Mouse (Mus musculus): ENCODE measurements at regions not wholly inside any gene's neighbourhood (a gene's known extent, or its start where the extent isn't known, plus 50 kb on each side); places are given as distances from the start of the nearest gene placed in this dataset.
"Not testable (repeated sequence)": the region's sequence is repeated elsewhere in the genome, so short reads cannot be mapped to it uniquely, and the experiment has no call there.

- H3K9ac ChIP-seq; H3K27me3 ChIP-seq (replicated peaks); H3K4me2 ChIP-seq; H3K36me3 ChIP-seq (replicated peaks); H3K4me1 ChIP-seq; H3K27ac ChIP-seq; H3K9me3 ChIP-seq; ATAC-seq (replicated peaks); H3K4me3 ChIP-seq: not testable (repeated sequence)
- 44% methylated on average over 3 of the region's 3 CpGs for WGBS
Measured at GRCm38 (mm10) chr16:56323828-56324227, 119.7 kb downstream of the Impg2 start.

GRCm38 (mm10) chr16:56349415-56349814 is 128.3 kb upstream of the Abi3bp start:
- Histone ChIP-seq H3K9me3 (no peaks in the 10 kb centered on the region), H3K27ac (no peak overlapping the region), H3K27me3 (replicated peaks) (no peaks in the 10 kb centered on the region), H3K36me3 (replicated peaks) (no peaks in the 10 kb centered on the region), H3K9ac (no peak overlapping the region), H3K4me3 (no peak overlapping the region), H3K4me2 (no peak overlapping the region), H3K4me1 (no peaks in the 10 kb centered on the region)
- ATAC-seq (replicated peaks): no peak

DNA sequence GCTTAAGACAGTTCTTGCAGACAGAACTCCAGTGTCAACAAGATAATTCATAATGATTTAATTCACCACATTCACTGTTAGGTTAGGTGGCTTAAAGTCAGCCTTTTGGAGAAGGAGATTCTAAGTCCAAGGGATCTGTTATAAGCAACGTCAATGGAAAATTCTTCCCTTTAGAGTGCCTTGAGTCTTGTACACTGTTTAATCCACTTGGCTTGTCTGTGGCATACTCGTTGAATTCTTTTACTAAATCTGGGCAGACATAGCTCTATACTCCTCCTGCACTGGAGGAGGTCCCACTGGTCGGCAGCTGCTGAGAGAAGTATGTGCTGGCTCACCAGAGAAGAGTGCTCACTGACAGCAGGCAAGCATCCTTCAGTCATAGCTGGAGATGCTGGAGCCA is 124.8 kb upstream of the Abi3bp start:
- Histone ChIP-seq H3K27me3 (replicated peaks) (no peaks in the 10 kb centered on the region), H3K9me3 (no peaks in the 10 kb centered on the region), H3K4me2 (no peak overlapping the region), H3K4me1 (no peaks in the 10 kb centered on the region), H3K4me3 (no peak overlapping the region), H3K9ac (no peak overlapping the region), H3K27ac (no peak overlapping the region), H3K36me3 (replicated peaks) (no peaks in the 10 kb centered on the region)
- ATAC-seq (replicated peaks): no peak
- 66% methylated on average over 3 of the region's 3 CpGs for WGBS

- Histone ChIP-seq H3K27me3 (replicated peaks) (no peaks in the 10 kb centered on the region), H3K36me3 (replicated peaks) (no peaks in the 10 kb centered on the region), H3K27ac (no peak overlapping the region), H3K9ac (no peak overlapping the region), H3K4me3 (no peak overlapping the region), H3K4me2 (no peak overlapping the region), H3K9me3 (no peaks in the 10 kb centered on the region), H3K4me1 (no peaks in the 10 kb centered on the region)
- ATAC-seq (replicated peaks): no peak
- WGBS: 91% methylated on average over 2 of the region's 2 CpGs
Measured at GRCm38 (mm10) chr16:56359101-56359500, 118.6 kb upstream of the Abi3bp start.

- no peak overlapping the region for H3K4me2 ChIP-seq
- H3K27me3 ChIP-seq (replicated peaks): no peaks in the 10 kb centered on the region
- no peak for ATAC-seq (replicated peaks)
- no peak overlapping the region for H3K9ac ChIP-seq
- WGBS: 22% methylated on average over 1 of the region's 1 CpGs
- no peak overlapping the region for H3K4me3 ChIP-seq
- H3K36me3 ChIP-seq (replicated peaks): no peaks in the 10 kb centered on the region
- no peaks in the 10 kb centered on the region for H3K9me3 ChIP-seq
- no peak overlapping the region for H3K27ac ChIP-seq
- no peaks in the 10 kb centered on the region for H3K4me1 ChIP-seq
Measured at GRCm38 (mm10) chr16:56360992-56361391, 116.7 kb upstream of the Abi3bp start.

GRCm38 (mm10) chr16:56378356-56378755 is 99.3 kb upstream of the Abi3bp start:
- no peak for ATAC-seq (replicated peaks)
- 84% methylated on average over 2 of the region's 2 CpGs for WGBS

DNA sequence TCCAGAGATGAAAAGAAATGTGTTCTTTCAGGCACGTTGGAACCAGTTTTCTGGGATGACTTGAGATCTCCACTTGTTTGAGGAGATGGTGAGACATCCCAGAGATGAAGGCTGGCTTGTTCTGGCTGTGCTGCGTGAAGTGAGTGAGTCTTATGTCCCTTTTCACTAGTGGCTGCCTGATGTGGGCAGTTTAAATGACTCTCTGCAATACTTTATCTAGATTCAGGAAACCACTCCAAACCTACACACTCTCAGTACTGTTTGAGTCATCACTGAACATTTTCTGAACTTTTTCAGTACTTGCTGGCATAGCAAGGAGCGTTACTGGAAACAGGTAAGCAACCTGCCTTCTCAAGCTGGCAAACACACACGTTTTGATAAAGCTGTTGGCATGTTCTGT is 97.0 kb upstream of the Abi3bp start:
- Histone ChIP-seq H3K4me1 (no peaks in the 10 kb centered on the region), H3K36me3 (replicated peaks) (no peaks in the 10 kb centered on the region), H3K4me3 (no peak overlapping the region), H3K9ac (no peak overlapping the region), H3K27me3 (replicated peaks) (no peaks in the 10 kb centered on the region), H3K4me2 (no peak overlapping the region), H3K9me3 (no peaks in the 10 kb centered on the region), H3K27ac (no peak overlapping the region)
- 76% methylated on average over 4 of the region's 4 CpGs for WGBS
- no peak for ATAC-seq (replicated peaks)

More at GRCm38 (mm10) chr16:56378356-56378755, 99.3 kb upstream of the Abi3bp start:
- H3K27ac ChIP-seq: no peak overlapping the region
- no peaks in the 10 kb centered on the region for H3K27me3 ChIP-seq (replicated peaks)
- H3K4me1 ChIP-seq: no peaks in the 10 kb centered on the region
- H3K36me3 ChIP-seq (replicated peaks): no peaks in the 10 kb centered on the region
- H3K9ac ChIP-seq: no peak overlapping the region
- H3K4me3 ChIP-seq: no peak overlapping the region
- H3K9me3 ChIP-seq: no peaks in the 10 kb centered on the region
- H3K4me2 ChIP-seq: no peak overlapping the region

- H3K4me2 ChIP-seq: no peak overlapping the region
- no peak overlapping the region for H3K4me3 ChIP-seq
- ATAC-seq (replicated peaks): no peak
- 83% methylated on average over 4 of the region's 4 CpGs for WGBS
- H3K27me3 ChIP-seq (replicated peaks): no peaks in the 10 kb centered on the region
- H3K9me3 ChIP-seq: no peaks in the 10 kb centered on the region
- no peak overlapping the region for H3K27ac ChIP-seq
- H3K9ac ChIP-seq: no peak overlapping the region
- no peaks in the 10 kb centered on the region for H3K4me1 ChIP-seq
- H3K36me3 ChIP-seq (replicated peaks): no peaks in the 10 kb centered on the region
Measured at GRCm38 (mm10) chr16:56386539-56386938, 91.1 kb upstream of the Abi3bp start.

DNA sequence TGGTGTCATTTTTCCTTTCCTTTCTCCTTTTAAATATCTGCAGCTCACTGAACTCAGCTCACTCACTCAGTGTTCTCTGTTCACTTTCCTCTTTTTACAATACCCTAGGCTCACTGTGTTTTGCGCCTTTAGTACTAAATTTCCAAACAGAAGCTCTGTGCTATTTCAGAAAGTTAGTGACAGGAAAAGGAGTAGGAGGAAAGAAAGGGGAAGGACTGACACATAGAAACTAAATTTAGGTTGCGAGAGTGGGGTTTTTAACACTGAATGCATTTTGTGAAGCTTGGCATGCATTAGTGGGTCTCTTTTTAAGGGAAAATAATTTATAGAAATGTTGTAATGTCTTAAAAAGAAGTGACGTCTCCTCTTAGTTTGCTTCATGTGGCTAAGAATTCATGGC is 84.8 kb upstream of the Abi3bp start:
- no peaks in the 10 kb centered on the region for H3K9me3 ChIP-seq
- 90% methylated on average over 3 of the region's 3 CpGs for WGBS

DNA sequence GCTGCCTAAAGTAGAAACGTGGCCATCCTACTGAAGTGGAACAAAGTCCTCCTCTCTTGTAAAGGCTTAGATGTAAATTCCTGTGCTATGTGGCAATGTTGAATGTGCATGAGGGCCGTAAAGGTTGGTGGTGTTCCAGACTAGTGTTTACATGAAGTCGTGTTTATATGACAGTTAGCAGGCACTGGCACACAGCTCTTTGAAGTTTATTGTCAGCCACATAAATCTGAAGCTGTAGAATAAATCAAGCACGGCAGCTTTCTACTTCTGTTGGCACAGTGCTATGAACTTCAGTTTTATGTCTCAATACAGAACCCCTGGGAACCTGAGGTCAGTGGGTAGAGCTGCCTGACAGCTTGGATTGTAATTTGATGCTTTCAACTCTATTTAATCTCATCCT is 81.1 kb upstream of the Abi3bp start:
- H3K4me1 ChIP-seq: no peaks in the 10 kb centered on the region
- H3K9ac ChIP-seq: no peak overlapping the region
- no peak overlapping the region for H3K27ac ChIP-seq
- no peaks in the 10 kb centered on the region for H3K36me3 ChIP-seq (replicated peaks)
- ATAC-seq (replicated peaks): peak; percentile 78; the same call in 1 of the 2 replicates
- no peak overlapping the region for H3K4me2 ChIP-seq
- 47% methylated on average over 4 of the region's 4 CpGs for WGBS
- H3K27me3 ChIP-seq (replicated peaks): no peaks in the 10 kb centered on the region
- no peaks in the 10 kb centered on the region for H3K9me3 ChIP-seq
- H3K4me3 ChIP-seq: no peak overlapping the region

More for the DNA sequence above, 84.8 kb upstream of the Abi3bp start:
- H3K27me3 ChIP-seq (replicated peaks): no peaks in the 10 kb centered on the region
- H3K4me2 ChIP-seq: no peak overlapping the region
- H3K36me3 ChIP-seq (replicated peaks): no peaks in the 10 kb centered on the region
- no peak for ATAC-seq (replicated peaks)
- no peak overlapping the region for H3K27ac ChIP-seq
- H3K4me1 ChIP-seq: no peaks in the 10 kb centered on the region
- no peak overlapping the region for H3K9ac ChIP-seq
- no peak overlapping the region for H3K4me3 ChIP-seq

GRCm38 (mm10) chr16:56399541-56399940 is 78.1 kb upstream of the Abi3bp start:
- no peak for ATAC-seq (replicated peaks)
- Histone ChIP-seq H3K4me3 (no peak overlapping the region), H3K9me3 (no peaks in the 10 kb centered on the region), H3K36me3 (replicated peaks) (no peaks in the 10 kb centered on the region), H3K27me3 (replicated peaks) (no peaks in the 10 kb centered on the region), H3K27ac (no peak overlapping the region), H3K9ac (no peak overlapping the region), H3K4me1 (no peaks in the 10 kb centered on the region), H3K4me2 (no peak overlapping the region)
- WGBS: 95% methylated on average over 4 of the region's 4 CpGs

DNA sequence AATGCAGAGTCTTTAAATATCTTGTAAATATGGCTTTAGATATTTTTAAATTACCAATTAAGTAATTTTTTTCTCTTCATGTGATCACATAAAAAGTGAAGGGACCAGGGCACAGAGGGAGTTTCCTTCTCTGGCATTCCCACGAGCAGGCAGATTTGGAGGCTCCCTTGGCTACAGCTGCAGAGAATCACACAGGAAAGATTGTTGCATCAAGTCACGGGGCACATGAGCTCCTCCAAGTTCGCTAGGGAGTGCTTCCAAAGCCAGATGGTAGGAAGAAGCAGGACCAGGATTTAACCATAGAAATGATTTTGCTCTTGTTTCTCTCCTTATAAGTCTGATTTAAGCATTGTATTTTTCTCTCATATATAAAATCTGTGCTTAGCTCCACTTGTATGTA is 53.9 kb upstream of the Abi3bp start:
- no peaks in the 10 kb centered on the region for H3K27me3 ChIP-seq (replicated peaks)
- no peaks in the 10 kb centered on the region for H3K36me3 ChIP-seq (replicated peaks)
- no peak for ATAC-seq (replicated peaks)
- no peak overlapping the region for H3K9ac ChIP-seq
- H3K27ac ChIP-seq: no peak overlapping the region
- H3K4me1 ChIP-seq: no peaks in the 10 kb centered on the region
- H3K4me2 ChIP-seq: no peak overlapping the region
- 66% methylated on average over 3 of the region's 3 CpGs for WGBS
- H3K9me3 ChIP-seq: no peaks in the 10 kb centered on the region
- H3K4me3 ChIP-seq: no peak overlapping the region

All from midbrain, embryonic 15.5 days (tissue).